Mouse (Mus musculus) left cerebral cortex, postnatal 4 days (tissue): Measurements from ENCODE around the gene Bcl2l11. TPM values are rescaled to one million over a fixed set of nuclear protein-coding genes. Genes with fewer than 3 reads are reported as not detected.
A peak's percentile ranks its signal among the peaks of the same experiment; 100 is the strongest.

Source experiments
- DNase-seq: peaks from one replicate; pipeline ENCODE4 v3.0.0-alpha.2; 2022
- intact Hi-C: fragments of 180-260 bp; cut with DNase I; formaldehyde crosslinking; loops from one replicate; pipeline ENCODE4 v1.15.1; 2025
- total RNA-seq, 2 experiments: library from RNA; stranded (reverse); gene quantifications; 2 replicates each; pipeline ENCODE4 v1.2.3; 2021

Gene Bcl2l11
- total RNA-seq, 2 experiments from 2014 or later, result 7.1 to 8.9 TPM

DNA sequence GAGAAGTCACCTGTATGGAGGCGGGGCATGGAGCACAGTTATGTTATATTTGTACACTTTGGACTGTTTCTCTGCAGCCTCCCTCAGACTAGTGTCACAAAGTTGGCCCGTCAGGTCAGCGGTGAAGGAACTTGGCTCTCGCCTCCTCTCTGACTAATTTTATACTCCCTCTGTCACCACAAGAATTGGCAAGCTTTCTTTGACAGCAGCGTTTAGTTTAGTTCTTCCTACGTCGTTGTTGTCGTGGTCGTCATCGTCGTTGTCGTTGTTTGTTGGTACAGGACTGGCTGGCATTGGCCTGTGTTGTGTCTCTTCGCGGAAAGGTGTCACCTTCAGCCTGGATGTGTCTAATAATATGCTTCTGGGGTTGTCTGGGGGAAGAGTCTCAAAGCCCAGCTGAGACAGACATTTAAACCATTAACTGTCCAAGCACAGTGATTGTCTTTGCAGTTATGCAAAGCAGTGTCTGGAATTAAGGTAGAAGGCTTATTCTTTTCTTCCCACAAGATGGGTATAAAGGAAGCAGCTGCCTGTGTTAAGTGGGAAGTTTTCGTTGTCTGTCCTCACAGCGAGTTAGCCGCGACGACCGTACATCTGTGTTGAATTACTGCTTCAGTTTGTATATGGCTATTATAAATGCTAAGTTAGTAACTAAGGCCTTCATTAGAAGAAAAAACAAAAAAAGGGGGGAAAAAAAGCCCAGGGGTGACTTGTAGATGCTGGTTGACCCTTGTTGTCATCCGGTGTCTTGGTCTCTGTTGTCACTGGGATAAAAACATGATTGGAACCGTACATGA, 11.8 kb downstream of the Bcl2l11 start:
- intact Hi-C loops, result no loop called here
- DNase-seq, result no peak

DNA sequence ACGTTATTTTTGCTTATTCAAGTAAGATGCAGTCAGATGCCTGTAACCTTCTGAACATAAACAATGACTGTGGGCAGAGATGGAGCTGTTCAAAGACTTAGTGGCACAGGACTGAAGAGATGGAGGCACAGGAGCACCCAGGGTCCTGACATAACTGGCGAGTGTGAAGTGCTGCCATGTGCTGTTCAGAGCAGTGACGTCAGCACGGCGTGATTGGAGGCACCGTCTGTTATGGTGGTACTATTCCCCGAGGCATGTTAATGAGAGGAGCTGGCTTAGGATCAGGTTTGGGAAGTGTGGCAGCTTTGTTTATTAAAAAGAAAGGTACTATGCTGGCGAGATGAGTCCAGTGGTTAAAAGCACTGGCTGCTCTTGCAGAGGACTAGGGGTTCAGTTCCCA, 13.1 kb downstream of the Bcl2l11 start:
- DNase-seq, result peak; percentile 48
- intact Hi-C loops, result no loop called here

DNA sequence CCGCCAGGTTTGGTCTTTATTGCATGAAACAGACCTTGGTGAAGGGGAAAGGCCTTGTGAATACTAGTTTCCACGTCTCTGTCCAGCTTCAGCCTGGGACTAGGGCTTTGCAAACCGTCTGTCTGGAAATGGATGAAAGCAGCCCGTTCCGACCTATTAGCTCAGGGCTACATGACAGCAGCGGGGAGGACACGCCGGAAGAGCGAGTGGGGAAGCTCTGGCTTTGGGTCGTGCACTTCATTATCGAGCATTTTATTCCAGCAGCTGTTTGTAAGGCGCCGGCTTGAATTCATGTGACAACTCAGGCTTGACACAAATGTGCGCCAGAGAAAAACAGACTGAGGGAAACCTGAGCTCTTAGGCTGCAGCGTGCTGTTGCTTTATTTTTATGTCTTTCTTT, 13.9 kb downstream of the Bcl2l11 start:
- intact Hi-C loops, result no loop called here
- no peak for DNase-seq

DNA sequence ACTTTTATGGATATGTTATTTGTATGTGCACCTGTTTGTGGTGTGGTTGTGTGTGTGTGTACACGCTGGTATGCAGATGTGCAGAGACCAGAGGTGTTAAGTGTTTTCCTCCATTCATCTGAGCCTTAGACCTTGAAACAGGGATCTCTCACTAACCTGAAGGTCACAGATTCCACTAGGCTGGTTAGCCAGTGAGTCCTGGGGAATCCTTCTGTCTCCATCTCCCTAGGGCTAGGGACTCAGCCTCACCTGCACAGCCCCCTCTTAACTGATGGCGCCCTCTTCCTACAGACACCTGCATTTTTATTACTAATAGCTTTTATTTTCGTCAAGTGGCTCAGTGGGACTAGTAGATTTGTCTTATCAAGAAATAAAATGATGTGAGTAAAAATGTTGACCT, 14.3 kb downstream of the Bcl2l11 start:
- intact Hi-C loops, result no loop called here
- no peak for DNase-seq

DNA sequence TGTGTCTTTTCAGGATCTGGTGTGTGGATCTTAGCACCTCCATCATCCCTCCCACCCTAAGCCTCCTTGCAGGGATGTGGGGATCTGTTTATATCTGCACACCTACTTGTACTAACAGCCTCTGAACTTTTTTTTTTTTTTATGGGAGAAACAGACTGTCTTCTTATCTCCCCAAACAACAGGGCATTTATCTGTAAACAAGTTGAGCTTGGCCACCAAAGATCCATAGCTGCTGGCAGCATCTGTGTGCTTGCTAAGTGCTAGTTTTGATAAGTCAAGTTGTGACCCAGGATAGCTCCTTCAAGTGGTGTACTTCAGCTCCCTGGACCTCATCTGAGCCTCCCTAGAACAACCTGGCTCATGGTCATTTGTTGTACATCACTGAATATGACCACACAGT, 18.2 kb downstream of the Bcl2l11 start:
- DNase-seq, result no peak
- intact Hi-C loops, result no loop called here

DNA sequence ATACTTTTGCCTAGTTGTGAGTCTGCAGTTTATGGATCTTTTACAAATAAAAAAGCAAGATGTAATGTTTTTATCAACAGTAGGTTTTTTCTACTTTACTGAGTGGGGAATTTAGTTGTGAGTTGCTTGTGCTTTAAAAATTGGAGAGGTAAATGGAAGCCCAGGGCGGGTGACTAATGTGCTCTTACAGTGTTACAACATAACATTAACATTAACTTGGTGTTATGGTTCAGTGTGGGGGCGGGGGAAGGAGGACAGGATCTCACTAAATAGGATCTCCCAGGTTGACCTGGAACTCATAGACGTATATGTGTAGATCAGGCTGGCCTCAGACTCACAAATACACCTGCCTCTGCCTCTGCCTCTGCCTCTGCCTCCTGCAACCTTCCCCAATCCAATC, 19.6 kb downstream of the Bcl2l11 start:
- DNase-seq, result no peak
- intact Hi-C loops, result no loop called here

DNA sequence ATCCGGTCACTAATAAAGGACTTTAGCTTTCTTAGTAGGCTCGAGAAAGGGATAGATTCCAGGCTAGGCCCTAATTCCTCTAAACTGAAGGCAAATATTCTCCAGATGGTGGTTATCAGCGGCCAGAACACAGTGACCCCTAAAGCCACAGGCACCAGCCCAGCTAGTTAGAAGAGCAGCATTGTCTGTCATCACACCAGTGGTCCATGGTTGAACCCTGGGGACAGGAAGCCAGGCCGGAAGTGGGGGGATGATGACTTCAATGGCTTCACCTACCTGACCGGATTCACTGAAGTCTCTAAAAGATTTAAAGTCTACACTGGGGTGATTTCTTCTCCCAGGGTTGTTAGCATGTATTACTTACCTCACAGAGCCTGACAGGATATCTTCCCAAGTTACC, 23.8 kb downstream of the Bcl2l11 start:
- DNase-seq, result no peak

DNA sequence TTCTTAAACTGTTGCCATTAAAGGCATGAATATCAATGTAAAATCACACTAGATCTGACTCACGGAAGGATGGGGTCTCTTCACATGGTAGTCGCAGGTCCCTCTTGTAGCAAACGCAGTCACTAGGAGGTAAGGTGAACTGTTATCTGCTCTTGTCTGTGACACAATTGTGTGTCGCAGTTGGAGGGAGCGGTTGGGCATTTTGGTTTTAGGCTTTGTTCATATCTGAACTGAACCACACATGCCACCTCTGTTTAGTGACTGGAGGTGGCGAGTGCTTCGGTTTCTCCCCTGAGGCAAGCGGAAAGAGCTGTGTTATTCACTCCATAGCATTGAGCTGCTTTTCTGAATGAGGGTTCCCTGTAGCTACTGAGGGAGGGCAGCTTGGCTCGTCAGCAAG, 26.4 kb downstream of the Bcl2l11 start:
- intact Hi-C loops, result no loop called here
- DNase-seq, result no peak

More for the DNA sequence above, 23.8 kb downstream of the Bcl2l11 start:
- intact Hi-C loops, result no loop called here

DNA sequence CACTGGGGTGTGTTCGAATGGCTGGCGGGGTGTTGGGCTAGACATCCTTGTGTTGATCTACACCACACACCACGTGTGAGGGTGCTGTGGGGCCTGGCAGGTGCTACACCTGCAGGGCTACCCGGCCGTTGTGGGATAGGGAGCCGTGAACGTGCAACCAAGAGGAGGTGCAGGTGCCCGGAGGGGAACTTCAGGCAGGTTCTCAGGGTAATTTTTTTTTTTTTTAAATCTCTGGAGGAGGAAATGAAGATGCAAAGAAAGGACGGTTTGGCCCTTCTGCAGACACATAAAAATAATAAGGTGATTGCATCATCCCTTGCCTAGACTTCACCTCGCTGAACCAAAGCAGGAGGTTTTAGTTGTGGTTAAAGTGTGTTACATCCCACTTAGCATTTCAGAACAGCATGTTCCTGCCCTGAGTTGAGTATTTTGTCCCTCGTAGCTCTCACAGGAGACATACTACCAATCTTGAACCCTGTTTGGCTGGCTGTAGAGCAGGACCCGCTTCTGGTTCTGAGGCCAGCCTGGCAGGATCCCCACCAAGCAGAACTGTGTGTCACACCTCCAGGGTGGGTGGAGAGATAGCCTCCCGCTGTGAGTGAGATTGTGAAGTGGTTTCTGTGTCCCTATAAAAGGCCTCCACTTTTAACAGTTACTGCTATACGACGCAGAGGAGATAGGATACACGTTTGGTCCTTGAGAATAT, 27.2 kb downstream of the Bcl2l11 start:
- intact Hi-C loops, result no loop called here
- DNase-seq, result no peak

DNA sequence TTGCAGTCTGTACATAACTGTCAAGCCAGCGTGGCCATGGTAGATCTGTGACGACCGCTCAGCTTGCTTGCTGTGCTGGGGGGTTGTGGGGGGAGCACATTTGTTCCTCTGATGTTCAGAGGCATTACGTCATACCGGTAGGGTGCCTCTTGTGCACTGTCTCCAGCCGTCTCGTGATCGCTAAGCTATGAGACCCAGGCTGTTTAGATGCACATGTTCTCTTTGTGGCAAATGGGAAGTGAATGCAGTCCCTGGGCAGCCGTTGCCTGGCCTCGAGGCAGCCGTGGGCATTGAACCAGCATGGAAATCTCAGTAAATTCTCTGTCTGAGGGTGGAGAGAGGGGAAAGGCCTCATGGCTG, 27.7 kb downstream of the Bcl2l11 start:
- intact Hi-C loops, result no loop called here
- DNase-seq, result no peak

DNA sequence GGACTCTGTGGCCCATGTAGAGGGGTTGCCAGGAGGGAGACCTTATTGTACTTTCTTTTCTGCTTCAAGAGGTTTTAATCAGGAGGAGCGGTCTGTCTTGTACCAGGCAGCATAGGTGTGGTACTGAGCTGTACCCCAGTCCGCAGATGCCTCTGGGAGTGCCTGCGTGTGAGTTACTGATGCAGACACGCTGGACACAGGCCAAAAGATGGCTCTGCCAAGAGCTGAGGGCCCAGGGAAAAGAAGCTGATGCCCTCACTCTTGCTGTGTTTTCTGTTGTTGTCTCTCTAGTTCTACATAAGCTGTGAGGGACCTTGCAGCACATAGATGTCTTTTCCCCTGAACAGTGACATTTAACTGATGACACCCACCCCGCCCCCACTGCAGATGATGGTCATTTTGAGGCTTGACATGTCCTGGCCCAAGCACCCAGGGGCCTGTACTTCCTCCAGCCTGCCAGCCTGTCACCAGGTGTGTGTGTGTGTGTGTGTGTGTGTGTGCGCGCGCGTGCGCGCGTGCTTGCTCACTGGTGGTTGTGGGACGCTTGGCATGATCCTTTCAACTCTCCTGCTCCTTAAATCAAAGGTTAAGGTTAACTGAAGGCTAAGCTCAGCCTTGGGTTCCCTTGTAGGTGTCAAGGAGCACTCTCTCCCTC, 29.7 kb downstream of the Bcl2l11 start:
- intact Hi-C loops, result no loop called here
- peak; percentile 79 for DNase-seq

DNA sequence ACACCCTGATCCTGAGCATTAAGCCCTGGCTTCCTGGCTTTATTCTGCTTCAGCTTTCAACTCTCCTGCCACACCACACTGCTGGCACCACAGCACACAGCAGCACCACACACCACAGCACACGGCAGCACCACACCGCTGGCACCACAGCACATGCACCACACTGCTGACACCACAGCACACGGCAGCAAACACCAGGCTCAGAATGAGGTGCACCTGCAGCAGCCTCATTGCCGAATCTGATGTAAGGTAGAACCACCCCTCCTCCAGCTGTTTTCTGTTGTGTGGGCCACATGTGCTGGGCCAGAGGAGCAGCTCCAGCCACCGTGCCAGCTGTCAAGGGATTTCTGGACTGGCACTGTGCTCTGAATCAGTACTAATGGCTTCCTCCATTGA, 30.2 kb downstream of the Bcl2l11 start:
- intact Hi-C loops, result no loop called here

DNA sequence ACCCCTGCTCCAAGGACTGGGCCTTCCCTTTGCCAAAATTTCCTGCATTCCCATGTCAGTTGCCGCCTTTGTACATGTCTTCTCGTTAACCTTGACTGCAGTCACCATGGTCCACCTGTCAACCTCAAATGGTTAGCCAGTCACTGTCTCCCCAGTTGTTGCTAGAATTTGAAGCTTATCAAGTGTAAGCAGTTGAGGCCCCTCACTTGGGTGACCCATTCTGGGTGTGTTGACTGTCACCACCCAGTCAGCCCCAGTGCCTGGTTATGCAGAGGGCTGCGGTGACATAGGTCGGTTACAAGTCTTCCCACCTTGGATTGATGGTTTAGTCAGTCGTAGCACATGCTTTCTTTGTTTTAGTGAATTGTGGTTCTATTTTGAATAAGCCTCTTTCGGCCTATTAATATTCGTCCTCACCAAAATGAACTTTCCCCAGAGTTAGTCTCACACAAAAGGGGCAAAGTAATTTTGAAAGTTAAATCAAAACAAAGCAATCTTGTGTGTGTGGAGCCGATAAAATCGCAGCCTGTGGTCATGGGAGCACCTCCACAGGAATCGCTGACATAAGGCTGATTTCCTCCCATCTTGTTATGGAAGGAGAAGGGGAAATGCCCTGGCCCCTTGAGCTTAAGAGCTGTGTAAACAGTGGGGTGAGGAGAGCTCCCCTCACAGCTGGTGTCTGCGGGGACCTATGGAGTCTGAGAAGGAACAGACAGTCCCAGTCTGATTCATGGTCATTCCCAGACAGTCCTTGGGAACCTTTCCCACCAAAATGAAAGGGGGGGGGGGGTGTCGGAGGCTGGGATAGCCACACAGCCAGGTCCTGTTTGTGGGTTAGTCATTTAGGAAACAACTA, 30.9 kb downstream of the Bcl2l11 start:
- DNase-seq, result no peak
- intact Hi-C loops, result no loop called here

More for the DNA sequence above, 30.2 kb downstream of the Bcl2l11 start:
- no peak for DNase-seq

DNA sequence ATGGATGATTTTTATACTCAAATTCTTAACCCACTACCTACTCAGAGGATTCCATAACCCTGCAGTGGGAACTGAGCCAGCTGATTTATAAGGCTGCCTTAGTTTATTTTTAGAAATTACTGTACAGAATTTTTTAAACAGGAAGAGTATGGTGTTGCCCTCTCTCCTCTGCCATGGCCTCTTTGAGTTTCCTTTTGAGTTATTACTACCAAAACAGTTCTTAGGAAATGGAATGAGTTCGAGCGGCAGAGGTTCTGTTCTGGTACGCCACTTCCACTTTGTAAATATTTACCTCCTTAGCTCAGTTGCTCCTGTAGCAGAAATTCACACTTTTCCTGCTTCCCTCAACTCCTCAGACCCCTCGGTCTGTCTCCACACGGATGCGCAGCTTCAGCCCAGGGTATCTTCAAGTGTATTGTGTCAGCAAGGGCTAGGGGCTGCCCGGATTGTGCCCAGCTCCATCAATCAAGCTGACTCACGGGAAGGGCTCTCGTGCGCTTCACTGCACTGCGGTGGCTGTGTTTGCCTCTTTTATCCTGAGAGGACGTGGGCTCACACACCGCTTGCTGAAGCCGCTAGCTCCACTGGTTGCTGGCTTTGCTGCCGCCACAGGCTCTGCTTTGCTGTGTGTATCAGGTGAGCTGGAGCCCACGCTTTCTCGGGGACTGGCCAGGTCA, 33.0 kb downstream of the Bcl2l11 start:
- intact Hi-C loops, result no loop called here

DNA sequence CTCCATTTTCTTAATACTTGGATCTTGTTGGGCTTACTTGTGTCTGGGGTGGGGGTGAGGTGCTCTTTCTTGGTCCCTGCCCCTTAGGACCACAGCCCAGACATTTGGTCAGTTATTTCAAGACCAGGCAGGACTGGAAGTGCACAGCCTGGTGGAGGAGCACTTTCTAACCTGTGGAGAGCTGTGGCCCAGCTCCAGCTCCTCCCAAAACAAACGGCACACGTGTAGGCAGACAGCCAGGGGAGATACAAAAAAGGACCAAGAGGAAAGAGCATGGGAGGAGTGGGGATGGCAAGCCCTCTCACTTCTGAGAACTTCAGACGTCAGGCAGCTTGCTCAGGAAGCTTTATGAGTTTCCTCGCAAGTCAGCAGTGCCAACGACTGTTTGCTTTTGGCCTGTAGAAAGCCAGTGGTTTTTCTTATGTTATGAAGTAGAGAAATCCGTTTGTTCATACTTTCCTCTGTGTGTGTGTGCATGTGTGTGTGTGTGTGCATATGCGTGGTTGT, 33.8 kb downstream of the Bcl2l11 start:
- intact Hi-C loops, result no loop called here
- no peak for DNase-seq

More for the DNA sequence above, 33.0 kb downstream of the Bcl2l11 start:
- DNase-seq, result no peak

DNA sequence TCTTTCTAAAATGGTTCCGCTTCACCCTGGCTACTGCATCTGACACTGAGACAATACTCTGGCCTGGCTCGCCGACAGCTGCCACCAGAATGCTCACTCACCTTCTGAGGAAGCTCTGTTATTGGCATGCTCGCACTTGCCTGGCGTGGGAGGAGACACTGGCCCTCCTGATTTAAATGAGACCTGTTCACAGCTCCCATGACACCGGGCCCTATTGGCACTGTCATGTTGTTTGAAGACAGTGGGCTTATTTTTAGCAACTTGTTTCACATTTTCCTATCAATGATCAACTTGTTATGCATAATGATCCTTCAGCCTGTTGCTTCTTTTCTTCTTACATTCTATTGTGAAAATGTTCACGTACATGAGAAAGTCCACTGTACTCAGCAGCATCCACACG, 37.3 kb downstream of the Bcl2l11 start:
- intact Hi-C loops, result no loop called here
- no peak for DNase-seq

DNA sequence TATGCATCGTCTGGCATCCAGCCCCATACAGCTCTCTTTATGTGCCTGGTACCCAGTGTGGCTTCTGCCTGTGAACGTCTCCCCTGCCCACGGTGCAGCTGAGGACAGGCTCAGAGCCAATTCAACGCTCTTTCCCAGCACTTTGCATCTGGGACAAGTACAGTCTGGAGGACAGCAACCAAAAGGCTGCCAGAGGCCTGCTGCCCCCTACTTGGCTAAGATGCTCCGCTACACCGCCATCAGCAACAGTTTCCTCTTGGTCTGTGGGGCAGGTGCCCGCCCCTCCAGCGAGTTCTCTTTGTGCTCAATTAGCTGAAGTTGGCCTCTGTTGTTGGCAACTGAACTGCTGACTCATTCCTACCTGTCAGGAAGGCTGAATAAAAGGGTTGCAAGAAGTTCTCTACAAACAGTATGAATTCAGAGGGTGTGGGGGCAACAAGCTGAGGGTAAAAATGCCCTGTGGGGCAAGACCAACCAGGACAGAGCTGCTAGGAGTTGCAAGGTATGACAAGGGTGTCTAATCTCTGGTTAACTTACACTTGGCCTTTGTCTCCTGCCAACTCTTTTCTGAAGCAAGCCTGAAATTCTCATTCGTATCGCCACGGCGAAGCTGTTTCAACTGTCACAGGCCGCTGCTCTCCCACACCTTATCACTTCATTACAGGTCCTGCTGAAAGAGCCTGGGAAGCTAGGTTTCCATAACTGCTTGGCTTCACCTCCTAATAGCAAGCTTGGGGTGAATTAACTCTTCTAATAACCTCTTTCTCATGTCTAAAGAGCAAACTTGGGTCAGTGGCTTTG, 41.0 kb downstream of the Bcl2l11 start:
- intact Hi-C loops, result no loop called here
- DNase-seq, result peak; percentile 80

DNA sequence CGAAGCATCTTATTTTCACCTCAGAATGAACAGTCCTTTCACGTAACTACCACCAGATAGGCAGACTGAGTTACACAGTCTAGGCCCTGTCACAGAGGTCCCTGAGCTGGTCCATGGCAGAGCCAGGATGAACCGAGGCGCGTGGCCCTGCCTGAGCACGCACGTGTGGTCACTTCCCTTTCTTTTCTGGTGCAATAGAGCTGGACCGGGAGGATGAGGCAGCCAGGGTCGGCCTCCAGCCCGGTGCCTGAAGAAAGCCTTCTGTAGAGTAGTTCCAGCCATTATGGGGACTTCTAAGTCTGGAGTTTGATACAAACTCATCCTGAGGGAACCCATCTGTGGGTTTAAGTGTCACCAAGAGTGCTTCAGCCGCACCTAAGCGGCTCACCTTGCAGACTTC, 42.1 kb downstream of the Bcl2l11 start:
- DNase-seq, result no peak
- intact Hi-C loops, result no loop called here

DNA sequence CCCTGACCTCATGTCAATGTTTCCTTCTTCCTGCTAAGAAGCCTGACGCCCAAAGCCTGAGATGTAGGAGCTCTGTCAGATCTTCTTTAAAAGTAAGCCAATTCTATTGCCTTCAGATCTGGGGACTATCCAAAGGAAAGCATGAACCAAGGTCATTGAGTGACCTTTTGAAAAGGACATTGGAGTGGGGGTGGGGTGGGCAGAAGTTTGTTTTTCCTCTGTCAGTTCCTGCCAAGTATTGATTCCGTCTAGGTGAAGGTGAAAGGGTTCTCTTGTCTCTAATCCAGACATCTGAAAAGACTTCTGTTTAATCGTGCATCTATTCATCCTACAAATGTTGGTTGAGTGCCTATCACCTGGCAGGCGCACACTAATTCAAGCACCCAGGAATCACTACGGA, 43.6 kb downstream of the Bcl2l11 start:
- DNase-seq, result no peak
- intact Hi-C loops, result no loop called here
